Mouse (Mus musculus) G1E (cell line): ENCODE results near the gene Vmn1r56.
"Not testable (repeated sequence)": the region's sequence is repeated elsewhere in the genome, so short reads cannot be mapped to it uniquely, and the experiment has no call there.

ENCODE experiments used
- CTCF ChIP-seq: IDR thresholded peaks from 2 replicates; pipeline ENCODE4 v1.5.1; 2012; ENCODE audit warnings: low read depth, low read length, inconsistent platforms, mixed read lengths
- GATA1 ChIP-seq: IDR thresholded peaks from 2 replicates; pipeline ENCODE4 v1.6.1; 2012; ENCODE audit warnings: borderline replicate concordance, low read length, inconsistent platforms, mixed read lengths
- GATA2 ChIP-seq: IDR thresholded peaks from 2 replicates; pipeline ENCODE4 v1.6.1; 2012; ENCODE audit warnings: low read depth, low read length, inconsistent platforms, borderline replicate concordance
- POLR2AphosphoS5 ChIP-seq: IDR thresholded peaks from 2 replicates; pipeline ENCODE4 v1.6.1; 2012; ENCODE audit warnings: low read depth, low read length, inconsistent platforms; ENCODE audit not compliant: insufficient replicate concordance
- TAL1 ChIP-seq: conservative IDR thresholded peaks from 2 replicates; pipeline ENCODE4 v1.6.1; 2012; ENCODE audit warnings: low read depth, low read length, inconsistent platforms, mixed read lengths

DNA sequence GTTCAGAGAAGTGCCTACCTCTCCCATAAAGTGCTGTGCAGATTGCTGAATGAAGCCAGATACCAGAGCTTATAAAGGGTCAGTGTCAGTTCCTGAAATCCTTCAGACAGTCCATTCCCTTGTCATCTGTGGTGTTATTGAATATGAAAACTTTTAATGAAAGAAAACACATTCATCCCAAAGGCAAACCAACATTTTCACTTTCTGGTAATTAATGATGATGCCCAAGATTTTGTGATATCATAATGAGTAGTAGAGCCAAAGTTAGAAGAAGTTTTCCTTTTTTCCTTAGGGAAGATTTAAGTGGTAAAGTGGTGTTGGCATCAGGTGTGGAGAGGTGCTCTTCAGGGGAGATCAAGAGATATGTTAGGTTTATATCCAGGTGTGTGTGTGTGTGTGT, 47.0 kb downstream of the Vmn1r56 start, which contains the start of gene Vmn1r55:
- not testable (repeated sequence) for TF ChIP-seq CTCF, TAL1, GATA2, GATA1, POLR2AphosphoS5
